Mouse (Mus musculus): ENCODE results near the gene Psme3.
"Not testable (repeated sequence)": the region's sequence is repeated elsewhere in the genome, so short reads cannot be mapped to it uniquely, and the experiment has no call there.

Gene Psme3

DNA sequence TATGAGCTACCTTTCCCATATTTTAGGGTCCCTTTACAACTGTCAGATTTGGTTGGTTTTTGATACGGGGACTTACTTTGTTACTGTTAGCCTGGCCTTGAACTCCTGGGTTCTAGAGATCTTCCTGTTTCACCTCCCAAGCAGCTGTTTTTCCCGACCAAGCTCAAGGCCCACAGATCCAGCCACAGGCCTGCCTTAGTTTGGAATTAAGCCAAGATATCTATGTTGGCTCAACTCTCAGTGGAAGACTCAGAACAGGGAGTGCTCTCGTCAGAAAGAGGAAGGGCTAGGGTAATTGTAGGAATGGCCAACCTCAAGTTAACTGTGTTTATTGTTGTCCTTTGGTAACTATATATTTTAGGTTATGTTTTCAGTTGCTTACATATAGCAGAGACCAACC is 3.9 kb upstream of the Psme3 start:
- no peak for DNase-seq (ENCODE audit: low spot score)

GRCm38 (mm10) chr11:101314567-101314966 is 1.4 kb upstream of the Psme3 start:
- no peak for DNase-seq (ENCODE audit: low spot score)

- no peak for DNase-seq (ENCODE audit: low spot score)
Measured at GRCm38 (mm10) chr11:101315082-101315650, 847 bp upstream of the Psme3 start.

DNA sequence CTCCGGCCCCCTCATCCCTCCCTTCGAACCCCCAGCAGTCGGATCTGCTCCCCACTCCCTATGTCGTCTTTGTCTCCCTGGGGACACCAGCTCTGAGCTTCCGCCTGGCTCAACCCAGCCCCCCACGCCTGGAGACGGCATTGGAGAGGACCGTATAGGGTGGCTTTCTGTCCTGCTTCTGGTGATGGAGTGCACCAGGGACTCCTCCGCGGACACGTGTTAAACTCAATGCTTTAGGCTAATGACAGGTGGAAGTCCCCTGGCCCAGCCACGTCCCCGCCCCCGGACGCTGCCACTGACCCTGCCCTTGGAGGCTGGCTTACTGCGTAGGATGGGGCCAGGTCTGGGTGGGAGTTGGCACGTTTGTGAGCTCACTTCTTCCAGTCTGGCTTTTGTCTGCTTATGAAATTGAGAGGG is 496 bp downstream of the Psme3 start:
- peak; percentile 43 for DNase-seq (ENCODE audit: low spot score)

DNA sequence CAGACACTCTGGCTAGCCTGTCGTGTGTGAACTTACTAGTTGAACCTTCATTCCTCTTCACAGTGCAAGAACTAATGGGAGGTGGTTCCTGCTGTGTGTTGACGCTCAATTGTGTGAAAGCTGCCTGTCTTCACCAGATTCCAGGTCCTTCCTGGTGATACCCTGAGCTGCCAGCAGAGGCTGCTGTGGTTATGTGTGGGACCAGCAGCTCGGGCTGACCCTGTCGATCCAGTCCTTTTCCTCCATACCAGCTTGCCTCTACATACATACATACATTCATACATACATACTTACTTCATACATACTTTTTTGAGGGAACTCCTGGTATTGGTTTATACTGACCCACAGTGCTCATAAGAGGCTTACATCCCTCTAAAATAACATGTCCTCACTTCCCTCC is 7.6 kb downstream of the Psme3 start:
- peak; percentile 82 for DNase-seq (ENCODE audit: low spot score)

DNA sequence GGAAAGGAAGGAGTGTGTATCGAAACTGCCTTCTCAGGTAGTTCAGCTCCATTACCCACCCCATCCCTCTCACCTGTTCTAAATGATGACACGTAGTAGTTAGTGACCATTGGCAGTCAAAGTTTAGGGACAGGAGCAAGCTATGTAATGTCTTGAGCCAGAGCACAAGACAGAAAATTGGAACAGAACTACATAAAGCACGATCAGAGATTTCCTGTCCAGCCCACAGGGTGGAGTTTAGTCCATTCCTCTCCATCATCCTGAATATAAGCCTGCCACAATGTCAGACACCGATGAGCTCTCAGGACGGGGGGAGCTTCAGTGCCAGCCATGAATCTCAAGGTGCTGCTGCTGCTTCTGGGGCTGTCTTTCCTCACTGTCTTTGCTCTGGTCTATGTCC is 8.8 kb downstream of the Psme3 start, which contains the start of gene Aoc2:
Gene Aoc2 (plus strand): TSS at position 301 of the 400 bp plus-strand sequence.
- DNase-seq (ENCODE audit: low spot score), result no peak

GRCm38 (mm10) chr11:101325201-101325600 is 9.2 kb downstream of the Psme3 start:
- not testable (repeated sequence) for DNase-seq (ENCODE audit: low spot score)

DNA sequence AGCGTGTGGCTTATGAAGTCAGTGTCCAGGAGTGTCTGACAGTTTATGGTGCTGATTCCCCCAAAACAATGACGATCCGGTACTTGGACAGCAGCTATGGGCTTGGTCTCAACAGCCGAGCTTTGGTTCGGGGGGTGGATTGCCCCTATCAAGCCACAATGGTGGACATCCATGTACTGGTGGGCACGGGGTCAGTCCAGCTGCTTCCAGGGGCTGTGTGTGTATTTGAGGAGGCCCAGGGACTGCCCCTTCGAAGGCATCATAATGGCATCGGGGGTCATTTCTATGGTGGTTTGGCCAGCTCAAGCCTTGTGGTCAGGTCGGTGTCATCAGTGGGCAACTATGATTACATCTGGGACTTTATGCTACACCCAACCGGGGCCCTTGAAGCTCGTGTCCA is 10.1 kb downstream of the Psme3 start:
- DNase-seq (ENCODE audit: low spot score), result no peak

DNA sequence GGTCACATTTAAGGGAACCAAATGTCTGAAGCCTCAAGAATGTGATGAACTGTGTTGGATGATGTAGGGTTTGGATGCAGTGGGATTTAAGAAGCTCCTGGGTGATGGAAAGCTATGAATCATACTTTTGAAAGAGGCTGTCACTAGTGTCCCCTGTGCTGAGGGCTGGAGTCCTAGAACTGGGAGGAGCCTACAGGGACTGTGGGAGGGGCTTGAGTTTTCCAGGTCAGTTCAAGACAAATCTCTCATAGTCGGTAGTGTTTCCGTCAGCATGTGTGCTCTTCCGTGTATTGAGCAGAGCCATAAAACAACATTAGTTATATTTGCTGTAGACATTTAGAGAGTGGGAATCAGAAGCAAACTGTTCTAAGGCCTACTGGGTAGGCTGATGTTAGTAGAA is 11.3 kb downstream of the Psme3 start:
- no peak for DNase-seq (ENCODE audit: low spot score)

GRCm38 (mm10) chr11:101328941-101329635 is 13.1 kb downstream of the Psme3 start:
- DNase-seq (ENCODE audit: low spot score), result no peak

DNA sequence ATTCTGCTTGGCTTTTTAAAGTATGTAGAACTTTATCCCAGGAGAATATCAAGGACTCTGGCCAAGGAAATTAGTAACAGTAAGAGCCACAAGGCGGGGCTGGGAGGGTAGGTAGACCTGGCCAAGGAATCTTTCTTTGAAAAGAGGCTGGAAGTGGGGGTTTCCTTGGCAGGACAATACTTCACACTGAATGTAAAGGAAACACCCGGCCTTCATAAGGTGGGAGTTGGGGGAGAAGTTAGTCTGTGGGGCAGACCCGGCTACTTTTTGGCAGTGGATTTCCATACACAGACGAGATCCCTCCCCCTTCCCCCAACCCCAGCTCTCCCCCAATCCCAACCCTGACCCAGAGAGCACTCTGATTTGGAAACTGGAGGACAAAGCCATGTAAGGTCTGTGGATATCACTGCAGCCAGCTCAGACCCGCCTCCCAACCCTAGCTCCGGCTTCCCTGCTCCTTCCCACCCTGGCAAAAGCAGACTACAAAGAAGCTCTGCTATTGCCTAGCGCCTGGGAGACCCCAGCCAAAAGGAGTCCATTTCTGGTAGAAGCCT is 14.4 kb downstream of the Psme3 start, which contains the start of gene Aoc3:
Gene Aoc3 (plus strand): TSS at position 235 of the 554 bp plus-strand sequence.
- DNase-seq (ENCODE audit: low spot score), result no peak

GRCm38 (mm10) chr11:101330961-101331360 is 14.9 kb downstream of the Psme3 start:
- not testable (repeated sequence) for DNase-seq (ENCODE audit: low spot score)

DNA sequence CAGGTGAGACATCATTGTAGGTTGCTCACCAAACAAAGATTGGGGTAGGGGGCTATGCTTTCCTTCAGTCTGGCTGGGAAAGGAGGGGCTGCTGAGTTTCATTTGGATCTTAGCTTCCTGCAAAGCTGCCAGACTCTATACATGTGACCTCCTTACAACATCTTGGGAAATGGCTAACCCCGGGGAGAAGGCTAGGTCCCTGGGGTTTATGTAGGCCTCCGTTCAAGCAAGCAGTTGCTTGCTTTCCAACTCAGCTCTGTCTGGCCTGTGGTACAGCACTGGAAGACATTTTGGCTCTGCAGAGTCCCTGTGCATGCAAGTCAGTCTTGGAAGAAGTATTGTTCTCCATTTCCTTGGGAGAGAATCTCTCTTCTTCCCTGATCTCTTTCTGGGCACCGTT is 16.5 kb downstream of the Psme3 start:
- DNase-seq (ENCODE audit: low spot score), result no peak

DNA sequence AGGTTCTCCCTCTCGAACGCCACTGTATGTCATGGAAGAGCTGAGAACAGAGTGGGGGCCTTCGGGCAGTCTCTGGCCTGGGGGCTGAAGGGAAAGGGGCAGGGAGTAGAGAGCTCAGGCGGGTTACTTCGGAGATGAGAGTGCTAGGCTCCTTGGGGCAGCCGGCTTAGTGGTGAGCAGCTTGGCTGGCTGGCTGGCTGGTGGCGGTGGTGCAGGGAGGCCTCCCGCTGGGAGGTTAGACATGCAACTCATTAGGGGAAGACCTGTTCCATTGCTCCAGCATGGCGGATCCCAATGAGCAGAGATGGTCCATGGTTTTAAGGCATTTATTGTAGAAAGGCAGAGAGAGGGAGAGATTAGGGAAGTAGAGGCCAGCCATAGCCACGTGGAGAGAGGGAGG is 18.0 kb downstream of the Psme3 start:
- DNase-seq (ENCODE audit: low spot score), result peak; percentile 57

GRCm38 (mm10) chr11:101334516-101334915 is 18.5 kb downstream of the Psme3 start:
- peak; percentile 91 for DNase-seq (ENCODE audit: low spot score)

DNA sequence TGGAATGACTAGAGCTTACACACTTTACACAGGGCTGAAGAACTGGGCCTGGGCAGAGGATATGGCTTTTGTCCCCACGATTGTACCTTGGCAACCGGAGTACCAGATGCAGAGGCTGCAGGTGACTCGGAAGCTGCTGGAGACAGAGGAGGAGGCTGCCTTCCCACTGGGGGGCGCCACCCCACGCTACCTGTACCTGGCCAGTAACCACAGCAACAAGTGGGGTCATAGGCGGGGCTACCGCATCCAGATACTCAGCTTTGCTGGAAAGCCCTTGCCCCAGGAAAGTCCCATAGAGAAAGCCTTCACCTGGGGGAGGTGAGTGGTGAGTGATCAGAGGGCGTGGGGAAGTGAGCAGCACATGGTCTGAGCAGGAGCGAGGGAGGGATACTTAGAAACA is 19.7 kb downstream of the Psme3 start:
- no peak for DNase-seq (ENCODE audit: low spot score)

DNA sequence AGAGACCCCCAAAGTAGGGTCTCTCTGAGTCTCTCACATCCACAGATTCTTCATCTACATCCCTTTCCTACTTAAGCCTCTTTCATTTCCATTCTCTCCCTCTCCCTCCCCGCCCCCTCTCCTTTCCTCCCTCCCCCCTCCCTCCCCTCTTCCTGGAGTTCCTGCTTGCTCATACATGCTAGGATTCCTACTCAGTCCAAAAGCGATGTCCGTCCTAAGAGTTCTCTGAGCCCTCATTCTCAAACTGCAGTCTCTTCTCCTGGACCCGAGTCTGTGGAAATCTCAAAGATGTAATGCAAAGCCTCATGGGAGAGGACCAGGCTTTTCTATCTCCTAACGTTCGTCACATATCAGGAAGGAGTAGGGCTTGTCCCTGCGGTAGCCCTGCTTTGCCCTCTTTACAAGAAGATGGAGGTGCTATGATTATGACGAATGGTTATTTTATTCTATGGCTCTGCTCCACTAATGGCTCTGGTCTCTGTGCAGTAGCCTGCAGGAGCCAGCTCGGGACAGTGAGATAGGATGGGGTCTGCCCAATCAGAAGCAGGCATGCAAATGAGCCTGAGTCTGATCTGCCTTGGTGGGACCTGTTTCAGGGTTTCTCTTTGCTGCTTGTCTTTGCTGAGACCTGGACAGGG is 22.2 kb downstream of the Psme3 start:
- peak; percentile 86 for DNase-seq (ENCODE audit: low spot score)

DNA sequence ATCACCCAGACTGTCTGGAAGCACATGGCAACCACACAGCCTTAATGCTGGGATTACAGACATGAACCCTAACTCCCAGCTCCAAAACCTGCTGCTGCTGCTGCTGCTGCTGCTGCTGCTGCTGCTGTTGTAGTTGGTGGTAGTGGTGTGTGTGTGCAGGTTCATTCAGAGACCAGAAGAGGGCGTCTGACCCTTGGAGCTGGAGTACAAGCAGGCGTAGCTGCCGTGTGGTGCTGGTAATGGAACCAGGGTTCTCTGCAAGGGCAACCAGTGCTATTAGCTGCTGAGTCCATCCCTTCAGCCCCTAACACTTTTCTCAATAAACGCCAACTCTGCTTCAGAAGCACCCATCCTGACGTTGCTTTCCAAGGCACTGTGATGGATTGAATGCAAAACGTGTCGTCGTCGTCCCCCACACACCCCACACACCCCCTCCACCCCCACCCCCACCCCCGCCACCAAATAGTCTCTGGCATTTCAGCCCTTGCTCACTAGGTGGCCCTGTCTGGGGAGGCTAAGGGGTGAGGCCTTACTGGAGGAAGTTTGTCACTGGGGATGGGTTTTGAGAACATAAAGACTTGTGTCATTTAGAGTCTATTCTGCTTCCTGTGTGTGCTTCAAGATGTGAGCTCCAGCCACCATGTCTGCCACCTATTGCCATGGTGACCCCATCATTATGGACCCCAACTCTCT is 31.2 kb downstream of the Psme3 start:
- DNase-seq (ENCODE audit: low spot score), result no peak

- DNase-seq (ENCODE audit: low spot score), result no peak
Measured at GRCm38 (mm10) chr11:101348774-101349173, 32.8 kb downstream of the Psme3 start.

- no peak for DNase-seq (ENCODE audit: low spot score)
Measured at GRCm38 (mm10) chr11:101349216-101349615, 33.2 kb downstream of the Psme3 start.

- no peak for DNase-seq (ENCODE audit: low spot score)
Measured at GRCm38 (mm10) chr11:101351100-101351720, 35.2 kb downstream of the Psme3 start.

DNA sequence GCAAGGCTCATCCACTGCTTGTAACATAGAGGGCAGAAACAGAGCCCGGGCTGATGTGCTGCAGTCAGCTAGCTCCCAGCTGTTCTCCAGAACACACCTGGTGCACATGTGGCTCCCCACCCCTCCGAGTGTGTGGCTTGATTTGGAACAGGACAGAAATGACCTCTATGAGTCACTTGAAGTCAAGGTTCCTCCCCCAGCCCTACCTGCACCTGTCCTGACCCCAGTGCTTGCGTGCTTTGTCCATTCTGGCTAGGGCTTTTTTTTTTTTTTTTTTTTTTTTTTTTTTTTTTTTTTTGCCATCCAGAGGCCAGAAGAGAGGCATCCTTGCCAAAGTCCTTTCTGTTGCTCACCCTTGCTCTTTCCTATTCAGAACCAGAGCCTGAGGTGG is 35.7 kb downstream of the Psme3 start:
- no peak for DNase-seq (ENCODE audit: low spot score)

Measured in embryo, embryonic 10 days (tissue).